Mouse (Mus musculus) intestine, embryonic 15.5 days (tissue): Measurements from ENCODE around the gene Gm8369. TPM values are rescaled to one million over a fixed set of nuclear protein-coding genes. Genes with fewer than 3 reads are reported as not detected.

Source experiments
- polyA plus RNA-seq: library from polyadenylated mRNA; unstranded; fragments of >200 nt; fragmentation: Nextera tagmentation; extraction: Ambion mirVana; gene quantifications from 2 replicates; pipeline ENCODE4 v1.2.1, GENCODE M21; 2015

Gene Gm8369
- polyA plus RNA-seq, 1 experiment from 2014 or later: 0.06 TPM

Other genes with a start within 250 kb of the Gm8369 start
- gene Ms4a1, start 219.7 kb upstream of the Gm8369 start, polyA plus RNA-seq: not detected in 2 replicates
- not detected in 2 replicates for gene Ms4a5, start 202.1 kb upstream of the Gm8369 start, polyA plus RNA-seq
- not detected in 2 replicates for gene Ms4a14, start 171.5 kb upstream of the Gm8369 start, polyA plus RNA-seq
- gene Ms4a7, start 149.8 kb upstream of the Gm8369 start, polyA plus RNA-seq: 4.9 and 5.0 TPM in 2 replicates
- 7.8 and 8.0 TPM in 2 replicates for gene Ms4a4a, start 110.4 kb upstream of the Gm8369 start, polyA plus RNA-seq
- gene Ms4a4c, start 81.2 kb upstream of the Gm8369 start, polyA plus RNA-seq: 1.6 and 2.4 TPM in 2 replicates
- 0.46 and 0.53 TPM in 2 replicates for gene Ms4a4b, start 42.4 kb upstream of the Gm8369 start, polyA plus RNA-seq
- gene Ms4a6c, start 16.6 kb upstream of the Gm8369 start, polyA plus RNA-seq: 10.4 and 10.6 TPM in 2 replicates
- 6.8 and 8.4 TPM in 2 replicates for gene Ms4a6b, start 30.6 kb downstream of the Gm8369 start, polyA plus RNA-seq
- 2.8 and 4.0 TPM in 2 replicates for gene Ms4a4d, start 50.9 kb downstream of the Gm8369 start, polyA plus RNA-seq
- gene Ms4a6d, start 118.9 kb downstream of the Gm8369 start, polyA plus RNA-seq: 6.0 and 6.4 TPM in 2 replicates
- gene Ms4a2, start 137.8 kb downstream of the Gm8369 start, polyA plus RNA-seq: 0.15 and 0.18 TPM in 2 replicates
- 0.34 TPM in 1 of 2 replicates, not detected in the other for gene Ms4a3, start 154.9 kb downstream of the Gm8369 start, polyA plus RNA-seq
- gene Oosp2, start 174.6 kb downstream of the Gm8369 start, polyA plus RNA-seq: not detected in 2 replicates
- not detected in 2 replicates for gene Oosp1, start 205.2 kb downstream of the Gm8369 start, polyA plus RNA-seq
- gene Oosp3, start 211.1 kb downstream of the Gm8369 start, polyA plus RNA-seq: not detected in 2 replicates